Mouse (Mus musculus): ENCODE results near the gene Prss29. TPM values are rescaled to one million over a fixed set of nuclear protein-coding genes. Genes with fewer than 3 reads are reported as not detected.

The Prss29 gene
- not detected for polyA plus RNA-seq (2017; shearing (Covaris generic))

DNA sequence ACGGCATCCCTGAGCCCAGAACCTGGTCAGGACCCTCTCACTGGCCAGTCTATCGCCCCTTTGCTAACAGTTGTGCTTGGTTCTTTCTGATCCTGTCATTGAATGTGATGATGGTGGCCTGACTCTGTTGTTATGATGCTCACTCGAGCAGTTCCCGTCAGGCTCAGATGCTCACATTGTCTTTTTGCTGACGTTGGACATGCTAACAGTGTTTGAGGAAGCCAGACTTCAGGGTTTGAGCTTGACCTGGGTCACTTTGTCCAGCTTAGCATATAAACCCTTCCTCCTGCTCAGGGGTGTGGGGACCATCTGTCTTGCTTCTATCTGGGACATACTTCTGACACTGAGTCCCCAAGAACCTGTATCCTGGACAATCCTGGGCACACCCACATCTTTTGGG is at the start of gene Prss29:
Gene Prss29 (plus strand): TSS at position 301 of the 400 bp plus-strand sequence.

GRCm38 (mm10) chr17:25274571-25275346 is 43.7 kb upstream of the Prss29 start, which contains the start of gene Ube2i:
Ube2i (minus strand) TSS chr17:25274622.

GRCm38 (mm10) chr17:25298094-25298493 is 20.4 kb upstream of the Prss29 start, which contains the start of gene Prss34:
Prss34 (plus strand) TSS chr17:25298394.

GRCm38 (mm10) chr17:25308346-25308745 is 10.1 kb upstream of the Prss29 start, which contains the start of gene Prss28:
Prss28 (plus strand) TSS chr17:25308646.

DNA sequence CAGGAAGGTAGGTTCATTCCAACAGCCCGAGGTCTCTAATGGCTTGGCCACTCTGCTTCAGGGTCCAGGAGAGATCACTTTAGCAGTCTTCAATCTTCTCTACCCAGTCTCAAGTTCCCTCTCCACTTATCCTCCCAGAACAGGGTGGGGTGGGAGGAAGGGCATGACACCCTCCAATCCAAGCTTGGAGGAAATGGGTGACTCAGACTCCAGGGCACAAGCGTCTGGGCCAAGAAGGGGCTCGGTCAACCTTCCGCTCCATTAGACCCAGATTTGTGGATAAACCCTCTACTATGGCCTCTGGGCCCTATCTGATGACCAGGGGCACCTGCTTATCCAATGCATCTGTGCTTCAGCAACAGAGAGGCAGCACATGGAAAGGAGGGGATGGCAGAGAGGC is 27.0 kb downstream of the Prss29 start, which contains the start of gene Tpsab1:
Gene Tpsab1 (minus strand): TSS at position 101 of the 400 bp plus-strand sequence.

GRCm38 (mm10) chr17:25366005-25366404 is 47.6 kb downstream of the Prss29 start, which contains the start of gene Tpsb2:
Tpsb2 (plus strand) TSS chr17:25366305.

DNA sequence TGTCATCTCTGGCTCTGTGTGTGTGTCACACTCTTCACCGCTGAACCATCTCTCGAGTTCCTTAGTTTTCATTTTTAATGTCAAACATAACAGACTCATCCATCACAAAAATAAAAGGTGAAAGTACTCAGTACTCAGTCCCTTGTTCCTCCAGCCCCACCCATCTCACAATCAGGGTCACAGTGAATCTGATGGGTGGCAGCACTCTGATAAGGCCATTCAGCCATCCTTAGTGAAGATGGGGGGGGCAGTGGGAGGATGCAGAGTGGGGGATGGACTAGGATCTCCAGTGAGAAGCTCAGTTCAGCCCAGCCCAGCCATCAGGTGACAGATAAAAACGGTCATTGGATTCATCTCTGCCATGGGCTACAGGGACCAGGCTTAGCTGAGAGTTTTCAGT is 50.5 kb downstream of the Prss29 start, which contains the start of gene Tpsg1:
Gene Tpsg1 (plus strand): TSS at position 301 of the 400 bp plus-strand sequence.

Other genes starting within 250 kb of the Prss29 start
- 1 to 10 TPM in 1 of 2 experiments, under 1 TPM in 1; 0.91 to 1.0 TPM for gene Tmem204, start 235.1 kb upstream of the Prss29 start, polyA plus RNA-seq (2017; shearing (Covaris generic))
- 10 to 100 TPM; 18.6 to 21.5 TPM for gene Telo2, start 202.7 kb upstream of the Prss29 start, polyA plus RNA-seq (2017; shearing (Covaris generic))
- under 1 TPM in 1 of 2 experiments, not detected in 1; 0.33 TPM for gene Ptx4, start 197.9 kb upstream of the Prss29 start, polyA plus RNA-seq (2017; shearing (Covaris generic))
- 10 to 100 TPM; 26.5 to 27.8 TPM for gene Clcn7, start 185.3 kb upstream of the Prss29 start, polyA plus RNA-seq (2017; shearing (Covaris generic))
- under 1 TPM in 1 of 2 experiments, not detected in 1; 0.14 TPM for gene Ccdc154, start 156.2 kb upstream of the Prss29 start, polyA plus RNA-seq (2017; shearing (Covaris generic))
- gene Gm38655, start 143.2 kb upstream of the Prss29 start, polyA plus RNA-seq (2017; shearing (Covaris generic)) = not detected
- 10 to 100 TPM; 21.9 to 25.9 TPM for gene BC003965, start 134.1 kb upstream of the Prss29 start, polyA plus RNA-seq (2017; shearing (Covaris generic))
- gene Unkl, start 130.3 kb upstream of the Prss29 start, polyA plus RNA-seq (2017; shearing (Covaris generic)) = 10 to 100 TPM; 15.9 to 31.9 TPM
- gene Gnptg, start 78.5 kb upstream of the Prss29 start, polyA plus RNA-seq (2017; shearing (Covaris generic)) = 100 to 1,000 TPM in 1 of 2 experiments, 10 to 100 TPM in 1; 78.6 to 103 TPM
- 10 to 100 TPM; 65.0 to 68.1 TPM for gene Tsr3, start 78.5 kb upstream of the Prss29 start, polyA plus RNA-seq (2017; shearing (Covaris generic))
- 10 to 100 TPM; 19.7 to 99.3 TPM for gene Baiap3, start 62.3 kb upstream of the Prss29 start, polyA plus RNA-seq (2017; shearing (Covaris generic))
- 100 to 1,000 TPM; 545 to 561 TPM for gene Ube2i, start 44.0 kb upstream of the Prss29 start, polyA plus RNA-seq (2017; shearing (Covaris generic))
- not detected for gene Prss34, start 20.3 kb upstream of the Prss29 start, polyA plus RNA-seq (2017; shearing (Covaris generic))
- not detected for gene Prss28, start 10.0 kb upstream of the Prss29 start, polyA plus RNA-seq (2017; shearing (Covaris generic))
- gene Tpsab1, start 26.9 kb downstream of the Prss29 start, polyA plus RNA-seq (2017; shearing (Covaris generic)) = under 1 TPM; 0.14 to 0.34 TPM
- gene Tpsb2, start 47.7 kb downstream of the Prss29 start, polyA plus RNA-seq (2017; shearing (Covaris generic)) = 1 to 10 TPM in 1 of 2 experiments, not detected in 1; 1.2 TPM
- not detected for gene Tpsg1, start 50.6 kb downstream of the Prss29 start, polyA plus RNA-seq (2017; shearing (Covaris generic))
- gene Cacna1h, start 115.1 kb downstream of the Prss29 start, polyA plus RNA-seq (2017; shearing (Covaris generic)) = not detected
- not detected for gene Tekt4, start 136.0 kb downstream of the Prss29 start, polyA plus RNA-seq (2017; shearing (Covaris generic))
- under 1 TPM in 1 of 2 experiments, not detected in 1; 0.14 TPM for gene Sstr5, start 178.6 kb downstream of the Prss29 start, polyA plus RNA-seq (2017; shearing (Covaris generic))